Mouse (Mus musculus) right cerebral cortex, postnatal 36 days (tissue): Measurements from ENCODE around the gene Orc2.

ENCODE experiments used
- DNase-seq, 2 experiments: peaks; one replicate each; pipeline ENCODE4 v3.0.0; 2022; ENCODE audit warnings: low spot score in 2 of 2, mixed read lengths in 1 of 2

Gene Orc2

DNA sequence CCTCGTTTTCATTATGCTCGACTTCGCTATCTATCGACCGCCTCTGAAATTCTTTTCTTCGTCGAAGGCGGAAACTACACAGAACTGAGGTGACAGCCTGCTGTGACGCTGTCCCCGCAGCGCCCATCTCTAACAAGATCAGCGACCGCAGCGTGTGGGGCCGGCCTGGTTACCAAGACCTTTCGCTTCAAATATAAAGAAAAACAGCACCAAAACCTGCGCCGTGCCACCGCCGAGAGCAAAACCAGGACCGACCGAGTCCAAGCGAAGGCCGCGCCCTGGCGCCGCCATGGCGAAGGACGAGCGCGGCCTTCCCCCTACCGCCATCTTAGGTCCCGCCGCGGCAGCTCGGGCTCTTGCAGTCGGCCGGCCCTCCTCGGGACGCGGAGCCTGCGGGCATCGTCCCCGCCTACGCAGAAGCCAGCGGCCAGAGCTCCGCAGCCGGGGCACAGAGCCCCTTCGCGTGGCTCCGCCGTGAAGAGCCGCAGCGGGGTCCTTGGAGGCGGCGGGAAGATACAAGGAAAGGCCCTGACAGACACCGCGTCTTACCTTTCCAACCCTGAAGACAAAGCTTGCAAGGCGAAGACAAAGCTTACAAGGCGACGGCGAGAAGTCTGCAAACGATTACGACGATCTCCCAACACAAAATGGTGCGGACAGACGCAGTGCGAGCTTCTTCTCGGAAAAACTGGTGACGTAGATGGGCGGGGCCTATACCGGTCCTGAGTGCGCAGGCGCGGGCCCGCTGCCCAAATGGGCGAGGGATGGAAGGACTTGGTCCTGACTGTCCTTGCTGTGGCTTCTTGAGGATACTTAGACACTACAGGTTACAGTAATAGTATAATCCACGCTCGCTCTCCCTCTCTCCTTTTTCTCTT is 81.3 kb downstream of the Orc2 start, which contains the start of gene Clk1:
Gene Clk1 (minus strand): TSS at position 696 of the 878 bp plus-strand sequence.
- DNase-seq, result peak; percentile 90

- no peak for DNase-seq
Measured at GRCm38 (mm10) chr1:58422879-58423278, 82.0 kb downstream of the Orc2 start.

GRCm38 (mm10) chr1:58420961-58421360 is 83.9 kb downstream of the Orc2 start:
- no peak for DNase-seq

DNA sequence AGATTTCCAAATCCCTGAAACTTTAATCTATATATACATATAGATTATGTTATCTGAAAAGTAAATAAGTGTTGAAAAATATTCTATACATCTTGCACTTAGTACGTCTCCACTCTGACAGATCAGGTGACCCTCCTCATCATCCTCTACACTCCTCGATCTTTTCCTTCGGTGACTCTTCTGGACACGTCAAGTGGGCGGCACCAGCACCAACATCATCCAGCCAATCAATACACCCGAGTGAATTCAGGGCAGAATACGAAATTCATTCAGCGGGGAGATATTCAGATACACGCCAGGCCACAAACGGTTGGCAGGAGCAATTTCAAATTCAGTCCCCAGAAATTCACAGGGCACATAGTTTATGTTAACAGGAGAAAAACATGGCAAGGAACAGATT is 84.9 kb downstream of the Orc2 start:
- no peak for DNase-seq

DNA sequence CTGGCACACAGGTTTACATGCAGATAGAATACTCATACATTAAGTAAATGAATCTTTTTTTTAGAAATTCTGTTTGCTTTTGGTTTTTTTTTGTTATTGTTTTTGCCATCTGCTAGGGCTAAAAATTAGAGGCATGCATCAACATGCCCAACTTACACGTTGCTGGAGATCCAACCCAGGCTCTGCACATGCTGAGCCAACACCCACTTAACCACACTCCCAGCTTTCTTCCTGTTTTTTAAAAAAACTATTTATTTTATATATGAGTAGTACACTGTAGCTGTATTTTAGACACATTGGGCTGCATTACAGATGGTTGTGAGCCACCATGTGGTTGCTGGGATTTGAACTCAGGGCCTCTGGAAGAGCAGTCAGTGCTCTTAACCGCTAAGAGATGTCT is 88.9 kb downstream of the Orc2 start:
- no peak for DNase-seq

- DNase-seq, result no peak
Measured at GRCm38 (mm10) chr1:58415442-58415841, 89.5 kb downstream of the Orc2 start.
